Mouse (Mus musculus) adrenal gland, postnatal 10 days (tissue): ENCODE data around the gene Tmprss4. TPM values are rescaled to one million over a fixed set of nuclear protein-coding genes. Genes with fewer than 3 reads are reported as not detected.
A peak's percentile ranks its signal among the peaks of the same experiment; 100 is the strongest.

Experiments used
- DNase-seq: peaks from one replicate; pipeline ENCODE4 v3.0.0; 2021; ENCODE audit warnings: mixed read lengths
- total RNA-seq, 2 experiments: library from RNA; stranded (reverse); gene quantifications; 2 replicates each; pipeline ENCODE4 v1.2.3; 2021

The Tmprss4 gene
- total RNA-seq, 2 experiments from 2014 or later = not detected

- no peak for DNase-seq
These were observed 67.3 kb downstream of the Tmprss4 start for GRCm38 (mm10) chr9:45136442-45137169.

- DNase-seq = peak; percentile 74
These were observed 70.2 kb downstream of the Tmprss4 start for GRCm38 (mm10) chr9:45133484-45134310.

DNA sequence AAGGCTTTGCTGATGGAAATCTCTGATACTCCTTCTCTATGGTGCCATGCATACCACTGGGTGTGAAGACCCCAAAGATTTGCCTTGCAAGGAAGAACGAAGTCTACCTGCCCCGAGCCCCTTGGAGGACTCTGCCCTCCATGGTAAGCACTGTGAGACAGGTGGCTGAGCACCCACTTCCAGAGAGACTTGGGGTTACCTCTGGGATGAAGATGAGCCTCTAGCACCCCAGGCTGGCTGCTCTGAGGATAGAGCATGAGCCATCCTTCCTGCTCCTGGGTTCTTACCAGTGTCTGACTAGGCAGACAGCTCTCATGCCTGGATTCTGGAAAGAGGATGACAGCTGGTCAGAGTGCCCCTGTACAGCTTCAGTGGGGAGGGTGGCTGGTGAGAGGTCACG is 73.8 kb downstream of the Tmprss4 start:
- DNase-seq = no peak

DNA sequence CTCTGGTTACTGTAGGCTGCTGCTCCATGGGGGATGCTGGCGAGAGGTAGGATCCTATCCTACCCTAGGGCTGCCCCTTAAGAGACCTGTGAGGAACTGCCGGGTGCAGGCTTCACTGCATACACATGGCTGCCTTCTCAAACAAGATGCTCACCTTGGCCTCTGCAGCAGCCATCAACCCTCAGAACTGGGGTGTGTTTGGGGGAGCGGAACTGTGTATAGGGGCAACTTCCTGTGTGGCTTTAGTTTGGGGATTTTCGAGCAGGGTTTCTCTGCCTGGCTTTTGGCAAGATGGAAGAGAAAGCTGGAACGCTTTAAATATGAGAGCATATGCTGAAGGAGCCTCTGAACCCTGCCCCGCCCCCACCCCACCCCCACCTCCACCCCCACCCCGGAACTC is 77.0 kb downstream of the Tmprss4 start:
- DNase-seq = no peak

DNA sequence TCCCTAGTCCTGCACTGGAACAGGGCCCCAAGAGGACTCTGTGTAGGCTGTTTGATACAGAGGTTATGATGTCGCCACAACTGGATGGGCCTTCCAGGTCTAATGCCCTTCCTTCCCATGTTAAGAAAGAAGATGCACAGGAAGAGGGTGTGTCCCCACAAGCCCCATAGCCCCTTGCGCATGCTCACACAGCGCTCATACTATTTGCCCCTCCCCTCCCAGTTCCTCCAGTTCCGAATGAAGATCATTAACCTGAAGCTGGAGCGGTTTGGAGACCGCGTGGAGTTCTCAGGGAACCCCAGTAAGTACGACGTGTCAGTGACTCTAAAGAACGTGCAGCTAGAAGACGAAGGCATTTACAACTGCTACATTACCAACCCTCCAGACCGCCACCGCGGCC is 78.7 kb downstream of the Tmprss4 start:
- DNase-seq = no peak

Other genes with a start within 250 kb of the Tmprss4 start
- 10 to 100 TPM; 77.5 to 91.0 TPM for gene Ube4a, start 238.5 kb downstream of the Tmprss4 start, total RNA-seq
- gene Cd3g, start 223.7 kb downstream of the Tmprss4 start, total RNA-seq = 1 to 10 TPM; 4.6 to 5.0 TPM
- gene Cd3d, start 222.3 kb downstream of the Tmprss4 start, total RNA-seq = 1 to 10 TPM; 3.0 to 3.1 TPM
- gene Cd3e, start 194.5 kb downstream of the Tmprss4 start, total RNA-seq = 1 to 10 TPM; 6.7 to 7.3 TPM
- gene Mpzl2, start 164.3 kb downstream of the Tmprss4 start, total RNA-seq = 10 to 100 TPM; 15.1 to 16.4 TPM
- gene Mpzl3, start 148.9 kb downstream of the Tmprss4 start, total RNA-seq = 1 to 10 TPM; 2.9 to 4.4 TPM
- gene Jaml, start 124.9 kb downstream of the Tmprss4 start, total RNA-seq = 1 to 10 TPM in 1 of 2 experiments, under 1 TPM in 1; 0.70 to 1.8 TPM
- 1 to 10 TPM; 6.7 to 7.5 TPM for gene Scn2b, start 86.3 kb downstream of the Tmprss4 start, total RNA-seq
- gene Scn4b, start 65.7 kb downstream of the Tmprss4 start, total RNA-seq = 10 to 100 TPM in 1 of 2 experiments, 1 to 10 TPM in 1; 3.3 to 14.2 TPM
- not detected for gene BC049352, start 22.1 kb downstream of the Tmprss4 start, total RNA-seq
- 1 to 10 TPM; 2.6 TPM for gene Il10ra, start 65.1 kb upstream of the Tmprss4 start, total RNA-seq
- gene Tmprss13, start 115.0 kb upstream of the Tmprss4 start, total RNA-seq = under 1 TPM in 1 of 2 experiments, not detected in 1; 0.27 TPM
- 100 to 1,000 TPM in 1 of 2 experiments, 10 to 100 TPM in 1; 97.7 to 120 TPM for gene Fxyd6, start 166.1 kb upstream of the Tmprss4 start, total RNA-seq
- 1 to 10 TPM; 2.3 to 7.3 TPM for gene Fxyd2, start 195.6 kb upstream of the Tmprss4 start, total RNA-seq
- 1 to 10 TPM in 1 of 2 experiments, under 1 TPM in 1; 0.33 to 1.1 TPM for gene Dscaml1, start 222.5 kb upstream of the Tmprss4 start, total RNA-seq